Mouse (Mus musculus) kidney, adult 11 months (tissue): Measurements from ENCODE around the gene Mgat4b.
A peak's percentile ranks its signal among the peaks of the same experiment; 100 is the strongest.

Source experiments
- DNase-seq: peaks from one replicate; pipeline ENCODE4 v3.0.0; 2022

Mgat4b gene

GRCm38 (mm10) chr11:50226406-50226805, 15.7 kb downstream of the Mgat4b start:
- DNase-seq = no peak

DNA sequence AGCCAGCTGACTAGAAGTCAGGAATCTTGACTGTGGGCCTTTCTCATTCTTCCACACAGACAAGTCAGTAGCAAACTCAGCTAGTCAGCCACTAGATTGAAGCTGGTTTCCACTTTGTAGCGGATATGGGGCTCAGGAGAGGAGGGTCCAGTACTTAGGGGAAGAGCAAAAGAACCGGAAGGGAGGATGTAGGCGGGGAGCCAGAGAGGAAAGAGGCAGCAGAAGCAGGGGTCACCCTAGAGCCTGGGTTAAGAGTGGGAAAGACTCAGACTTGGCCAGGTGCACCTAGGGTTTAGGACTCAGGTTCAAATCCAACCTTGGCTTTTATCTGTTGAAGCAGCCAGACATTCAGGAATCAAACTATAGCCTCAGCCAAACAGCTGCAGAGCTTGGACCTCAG, 16.5 kb downstream of the Mgat4b start:
- peak; percentile 19 for DNase-seq

DNA sequence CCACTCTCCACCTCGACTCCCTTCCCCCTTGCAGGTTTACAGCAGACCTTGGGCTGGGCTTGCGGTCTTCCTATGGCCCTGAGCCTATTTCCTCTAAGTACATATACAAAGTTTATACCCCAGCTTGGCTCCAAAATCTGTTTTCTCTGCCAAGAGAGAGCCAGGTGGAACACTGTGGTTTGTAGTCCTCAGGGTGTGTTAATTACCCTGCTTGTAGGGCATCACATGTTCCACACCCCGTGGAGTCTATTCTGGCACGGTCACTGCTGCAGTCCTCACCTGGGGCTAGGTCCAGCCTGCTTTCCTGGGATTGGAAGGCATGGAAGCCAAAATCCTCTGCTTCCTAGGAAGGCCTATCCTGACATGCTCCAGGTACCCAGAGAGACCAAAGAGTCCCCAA, 17.0 kb downstream of the Mgat4b start:
- peak; percentile 45 for DNase-seq

GRCm38 (mm10) chr11:50228772-50229171, 18.1 kb downstream of the Mgat4b start:
- DNase-seq = no peak

- DNase-seq = no peak
Measured at GRCm38 (mm10) chr11:50229252-50229910, 18.7 kb downstream of the Mgat4b start.

- no peak for DNase-seq
Measured at GRCm38 (mm10) chr11:50230481-50231304, 20.0 kb downstream of the Mgat4b start.

- no peak for DNase-seq
Measured at GRCm38 (mm10) chr11:50231411-50231810, 20.7 kb downstream of the Mgat4b start.

- DNase-seq = no peak
Measured at GRCm38 (mm10) chr11:50233022-50233421, 22.3 kb downstream of the Mgat4b start.

- no peak for DNase-seq
Measured at GRCm38 (mm10) chr11:50233993-50234392, 23.3 kb downstream of the Mgat4b start.

GRCm38 (mm10) chr11:50234606-50235005, 23.9 kb downstream of the Mgat4b start:
- no peak for DNase-seq

- peak; percentile 89 for DNase-seq
Measured at GRCm38 (mm10) chr11:50236540-50236936, 25.8 kb downstream of the Mgat4b start.

GRCm38 (mm10) chr11:50236937-50237835, 26.5 kb downstream of the Mgat4b start:
- DNase-seq = no peak

DNA sequence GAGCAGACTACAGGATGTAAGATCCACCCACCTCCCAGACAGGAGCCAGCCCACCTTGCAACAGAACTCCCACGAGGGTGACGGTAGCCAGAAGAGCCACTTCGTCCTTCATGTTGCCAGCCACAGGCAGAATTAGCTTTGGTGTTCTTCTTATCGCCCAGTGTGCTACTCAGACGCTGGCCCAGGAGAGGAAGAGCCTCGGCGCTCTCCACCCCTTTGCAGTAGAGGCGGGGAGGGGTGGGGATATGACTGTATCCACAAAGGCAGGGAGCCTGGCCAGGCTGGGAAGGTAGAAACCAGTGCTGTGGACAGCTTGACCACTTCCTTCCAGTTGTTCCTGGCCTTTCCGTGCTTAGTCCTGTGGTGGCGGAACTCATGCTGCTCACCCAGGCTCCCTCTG, 27.6 kb downstream of the Mgat4b start, which contains the start of gene Ltc4s:
TSS of gene Ltc4s (minus strand) at position 293 of the 400 bp plus-strand sequence.
- no peak for DNase-seq

DNA sequence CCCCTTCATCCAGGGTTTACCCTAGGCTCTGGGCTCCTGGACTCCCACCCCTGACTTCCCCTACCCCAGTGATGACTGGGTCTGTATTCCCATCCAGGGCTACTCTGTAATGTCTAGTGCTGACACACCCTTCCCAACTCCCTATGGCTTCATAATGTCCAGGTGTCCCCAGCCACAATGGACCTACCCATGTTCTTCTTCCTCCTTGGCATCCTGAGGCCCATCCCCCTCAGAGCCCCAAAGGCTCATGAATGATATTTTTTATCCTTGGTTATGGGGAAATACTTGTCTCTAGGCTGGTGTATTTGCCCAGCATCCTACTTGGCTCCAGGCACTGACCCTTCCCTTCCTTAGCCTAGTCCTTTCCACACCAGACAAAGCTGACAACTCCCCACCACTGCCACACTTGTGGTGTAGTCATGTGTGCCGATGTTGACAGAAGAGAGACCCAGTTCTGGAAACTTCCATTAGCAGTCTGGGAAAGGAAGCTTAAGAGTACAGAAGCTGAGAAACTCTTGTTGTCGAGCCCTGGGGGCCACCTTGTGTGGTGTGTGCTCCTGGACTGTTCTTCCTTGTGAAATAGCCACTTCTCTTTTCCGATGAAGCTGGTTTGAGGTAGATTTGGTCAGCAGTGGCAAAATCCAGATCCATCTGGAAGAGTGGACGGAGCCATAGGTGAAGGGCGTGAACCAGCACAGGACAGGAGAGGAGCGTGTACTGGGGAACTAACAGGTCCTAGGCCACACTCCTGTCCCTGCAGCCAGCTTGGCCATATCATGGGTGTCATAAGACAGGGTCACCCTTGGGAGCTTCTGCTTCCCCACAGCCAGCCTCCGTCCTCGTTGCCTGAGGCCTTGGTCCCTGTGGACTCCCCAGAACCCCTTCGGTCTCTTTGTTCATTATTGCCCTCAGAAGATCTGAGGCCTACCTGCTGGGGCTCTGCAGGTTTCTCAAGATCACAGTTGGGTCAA, 28.4 kb downstream of the Mgat4b start:
- no peak for DNase-seq

DNA sequence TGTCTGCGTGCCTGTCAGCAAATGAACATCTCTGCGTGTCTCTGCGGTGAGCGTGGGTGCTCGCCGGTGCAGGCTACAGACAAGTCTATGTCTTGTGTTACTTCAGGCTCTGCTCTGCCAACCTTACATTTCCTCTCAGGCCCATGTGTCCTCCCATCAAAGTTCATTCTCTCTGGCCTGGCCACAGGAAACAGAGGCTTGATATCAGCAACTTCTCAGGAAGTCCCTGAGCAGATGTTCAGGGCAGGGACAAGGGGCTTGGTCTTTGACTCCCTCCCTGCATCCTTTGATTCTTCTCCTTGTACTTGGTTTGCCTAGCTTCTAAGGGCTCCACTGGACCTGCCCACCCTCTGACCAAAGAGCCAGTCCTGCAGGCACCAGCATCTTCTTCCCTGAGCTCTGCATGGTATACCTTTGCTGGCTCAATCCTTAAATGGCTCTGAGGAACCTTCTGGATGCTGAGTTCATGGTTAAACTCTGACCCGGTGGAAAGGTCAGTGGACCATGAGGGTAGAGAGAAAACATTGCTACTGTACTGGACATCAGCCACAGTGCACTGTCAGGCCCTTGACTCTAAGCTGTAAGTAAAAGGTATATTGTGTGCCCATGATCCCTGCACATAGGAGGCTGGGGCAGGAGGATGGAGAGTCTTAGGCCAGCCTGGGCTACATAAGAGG, 29.7 kb downstream of the Mgat4b start:
- peak; percentile 67 for DNase-seq

- DNase-seq = no peak
Measured at GRCm38 (mm10) chr11:50243926-50244325, 33.2 kb downstream of the Mgat4b start.

DNA sequence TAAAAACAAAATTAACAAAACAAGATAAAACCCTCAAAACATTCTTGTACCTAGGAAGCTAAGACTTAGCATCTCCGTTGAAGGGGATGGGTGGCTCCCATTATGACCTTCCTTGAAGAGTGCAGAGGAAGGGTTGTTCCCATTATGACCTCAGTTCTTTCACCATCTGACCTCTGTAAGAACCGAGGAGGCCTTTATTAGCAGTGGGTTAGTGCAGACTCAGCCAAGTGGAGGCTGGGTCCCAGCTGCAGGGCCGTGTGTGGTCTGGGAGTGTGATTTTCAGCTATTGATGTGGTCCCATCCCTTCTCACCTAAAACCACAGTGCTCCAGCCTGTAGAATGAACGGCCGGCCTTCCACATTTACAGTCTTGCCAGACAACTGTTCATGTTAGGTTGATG, 34.6 kb downstream of the Mgat4b start:
- no peak for DNase-seq

DNA sequence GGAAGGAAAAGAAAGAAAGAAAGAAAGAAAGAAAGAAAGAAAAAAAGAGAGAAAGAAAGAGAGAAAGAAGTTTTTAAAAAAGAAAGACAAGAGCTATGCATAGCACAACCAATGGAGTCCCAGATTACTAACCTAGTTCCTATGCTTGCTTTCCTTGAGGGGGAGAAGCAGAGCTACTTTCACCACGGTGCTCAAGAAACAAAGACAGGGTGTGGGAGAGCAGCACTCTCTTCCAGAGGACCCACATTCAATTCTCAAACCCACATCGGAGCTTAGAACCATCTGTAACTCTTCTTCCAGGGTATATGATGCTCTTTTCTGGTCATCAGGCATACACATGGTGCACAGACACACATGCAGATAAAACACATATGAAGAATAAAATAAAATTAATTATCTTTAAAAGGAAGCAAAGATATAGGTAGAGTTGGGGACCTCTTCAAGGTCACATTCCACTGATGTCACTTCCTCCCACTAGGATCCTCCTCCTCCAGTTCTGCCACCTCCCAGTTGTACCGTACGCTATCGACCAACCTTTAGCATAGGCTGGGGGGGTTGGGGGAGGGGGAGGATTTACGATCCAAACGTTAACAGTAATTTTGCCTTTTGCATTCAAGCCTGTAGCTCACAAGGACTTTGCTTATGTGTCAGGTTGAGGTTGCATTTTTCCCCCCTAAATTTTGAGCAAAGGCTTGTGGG, 37.9 kb downstream of the Mgat4b start:
- DNase-seq = no peak

DNA sequence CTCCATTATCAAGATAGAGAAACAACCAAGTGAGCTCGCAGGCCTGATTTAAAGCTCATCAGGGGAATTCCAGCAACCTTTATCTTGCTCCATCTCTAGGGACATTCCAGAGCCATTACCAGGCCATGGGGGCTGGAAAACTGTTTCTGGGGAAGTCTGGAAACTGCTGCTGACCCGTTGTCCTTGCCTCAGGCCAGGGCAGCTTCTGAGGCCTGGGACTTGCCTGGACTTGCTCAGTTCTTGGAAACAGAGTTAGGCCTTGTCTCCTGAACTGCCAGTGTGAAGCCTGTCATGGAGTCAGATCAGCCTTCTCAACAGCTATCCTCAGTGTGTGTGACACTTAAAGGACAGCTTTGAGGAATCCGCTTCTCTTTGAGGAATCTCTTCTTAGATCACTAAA, 41.5 kb downstream of the Mgat4b start:
- peak; percentile 67 for DNase-seq

- no peak for DNase-seq
Measured at GRCm38 (mm10) chr11:50252684-50253265, 42.1 kb downstream of the Mgat4b start.
